Mouse (Mus musculus): ENCODE results near the gene Gm26661. TPM values are rescaled to one million over a fixed set of nuclear protein-coding genes. Genes with fewer than 3 reads are reported as not detected.

Gm26661 gene
- total and polyA plus RNA-seq, 3 experiments = not detected

DNA sequence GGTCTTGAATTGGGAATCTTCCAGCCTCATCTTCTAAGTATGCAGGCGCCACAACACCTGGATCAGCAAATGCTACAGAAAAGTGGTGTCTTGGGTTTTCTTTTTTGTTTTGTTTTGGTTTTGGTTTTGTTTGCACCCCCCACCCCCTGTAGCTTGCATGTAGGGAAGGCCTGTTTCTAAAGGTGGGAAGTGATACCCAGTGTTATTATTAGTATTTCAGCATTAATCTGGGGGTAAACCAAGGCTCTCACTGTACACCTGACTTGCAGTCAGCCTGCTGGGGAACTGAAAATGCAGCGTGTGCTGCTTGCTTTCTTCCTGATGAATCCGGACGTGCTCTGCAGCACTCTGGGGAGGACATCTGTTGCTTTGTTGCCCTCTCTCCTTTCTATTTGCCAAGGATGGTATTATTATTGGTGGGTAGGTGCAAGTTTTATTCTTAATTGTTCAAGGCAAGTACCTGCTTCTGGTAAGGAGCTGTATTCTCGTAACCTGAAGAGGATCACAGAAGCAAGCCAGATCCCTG, 47.2 kb downstream of the Gm26661 start:
- no peaks in the 10 kb centered on the region for H3K36me3 ChIP-seq (ENCODE audit: control insufficient read depth in 1 of 2, insufficient read depth in 2 of 2, low read length in 2 of 2)
- DNase-seq (ENCODE audit: low read depth, low spot score) = no peak
- no peaks in the 10 kb centered on the region for H3K4me1 ChIP-seq (ENCODE audit: control insufficient read depth in 1 of 2, insufficient read depth in 2 of 2, low read length in 2 of 2)
- H3K79me2 ChIP-seq (ENCODE audit: control insufficient read depth, insufficient read depth, low read length, poor library complexity) = no peaks in the 10 kb centered on the region
- H3K4me3 ChIP-seq (ENCODE audit: control insufficient read depth in 1 of 2, insufficient read depth in 1 of 2, low read depth in 2 of 2, low read length in 2 of 2) = no peak overlapping the region
- no peak for TF ChIP-seq ZMIZ1 (IDR thresholded peaks at IDR 0.05; ENCODE audit: low read depth, low read length)
- no peak for TF ChIP-seq ELF1 (IDR thresholded peaks at IDR 0.05; ENCODE audit: low read depth, low read length)
- TF ChIP-seq SIN3A (IDR thresholded peaks at IDR 0.05; ENCODE audit: low read length) = no peak
- no peak for TF ChIP-seq MYC (IDR thresholded peaks at IDR 0.05; ENCODE audit: low read depth, low read length)
- TF ChIP-seq MAFK (IDR thresholded peaks at IDR 0.05; ENCODE audit: borderline replicate concordance, low read depth, low read length) = no peak
- TF ChIP-seq TBP (IDR thresholded peaks at IDR 0.05; ENCODE audit: low read depth, low read length) = no peak
- no peak for TF ChIP-seq MYB (IDR thresholded peaks at IDR 0.05; ENCODE audit: low read depth, low read length)
- TF ChIP-seq KAT2A (conservative IDR thresholded peaks at IDR 0.05; ENCODE audit: low read depth, low read length) = no peak
- no peak for TF ChIP-seq NELFE (IDR thresholded peaks at IDR 0.05; ENCODE audit: low read depth, low read length)
- no peak for TF ChIP-seq E2F4 (IDR thresholded peaks at IDR 0.05; ENCODE audit: borderline replicate concordance, low read depth, low read length)
- TF ChIP-seq USF2 (IDR thresholded peaks at IDR 0.05; ENCODE audit: borderline replicate concordance in 1 of 2, insufficient read depth in 1 of 2, low read depth in 1 of 2, low read length in 2 of 2) = no peak
- no peak for TF ChIP-seq RAD21 (IDR thresholded peaks at IDR 0.05; ENCODE audit: low read depth, low read length)
- no peak for TF ChIP-seq TCF12 (IDR thresholded peaks at IDR 0.05; ENCODE audit: low read depth, low read length)
- TF ChIP-seq ZC3H11A (IDR thresholded peaks at IDR 0.05; ENCODE audit: low read depth, low read length) = no peak
- no peak for TF ChIP-seq ETS1 (IDR thresholded peaks at IDR 0.05; ENCODE audit: low read depth, low read length)
- TF ChIP-seq MXI1 (IDR thresholded peaks at IDR 0.05; ENCODE audit: low read depth, low read length) = no peak
- TF ChIP-seq UBTF (IDR thresholded peaks at IDR 0.05; ENCODE audit: borderline replicate concordance, insufficient read depth, low read depth, low read length) = no peak
- H3K27ac ChIP-seq (ENCODE audit: control insufficient read depth, low read depth, low read length) = no peak overlapping the region
- no peaks in the 10 kb centered on the region; a peak in 1 of 4 replicates for H3K27me3 ChIP-seq (ENCODE audit: control insufficient read depth in 1 of 2, insufficient read depth in 2 of 2, low read length in 2 of 2)
- H3K9me3 ChIP-seq (replicated peaks; ENCODE audit: insufficient read depth, low read length) = no peaks in the 10 kb centered on the region
- no peak overlapping the region for H3K9ac ChIP-seq (ENCODE audit: control insufficient read depth, low read depth, low read length, poor library complexity, severe bottlenecking)

DNA sequence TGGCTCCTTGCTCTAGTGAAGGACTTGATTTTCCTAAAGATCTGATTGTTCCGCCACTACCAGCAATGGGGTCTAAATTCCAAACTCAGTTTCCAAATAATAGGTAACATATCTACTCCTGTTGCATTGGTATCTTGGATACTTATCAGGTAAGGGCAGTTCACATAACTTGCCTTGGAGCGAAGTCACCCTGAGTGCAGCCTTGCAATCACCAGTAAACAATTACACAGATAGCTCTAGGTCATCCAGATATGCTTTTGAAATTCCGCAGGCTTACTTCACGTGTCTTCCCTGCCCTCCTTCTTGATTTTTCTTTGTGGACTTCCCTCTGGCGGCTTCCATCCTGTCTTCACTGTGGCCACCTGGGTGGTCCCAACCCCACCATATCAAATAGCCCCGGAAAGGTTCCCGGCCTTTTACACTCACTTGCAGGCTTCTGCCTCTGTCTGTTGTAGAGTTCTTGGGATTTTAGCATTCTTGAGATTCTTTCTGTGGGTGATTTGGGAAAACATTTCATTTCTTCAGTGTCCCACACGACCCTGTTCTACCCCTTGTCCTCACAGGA, 48.6 kb downstream of the Gm26661 start:
- no peaks in the 10 kb centered on the region for H3K9me3 ChIP-seq (replicated peaks; ENCODE audit: insufficient read depth, low read length)
- TF ChIP-seq USF1 (IDR thresholded peaks at IDR 0.05; ENCODE audit: low read depth, low read length) = no peak
- TF ChIP-seq CHD1 (IDR thresholded peaks at IDR 0.05; ENCODE audit: low read depth, low read length) = no peak
- TF ChIP-seq ETS1 (IDR thresholded peaks at IDR 0.05; ENCODE audit: low read depth, low read length) = no peak
- no peak for TF ChIP-seq ELF1 (IDR thresholded peaks at IDR 0.05; ENCODE audit: low read depth, low read length)
- no peak for TF ChIP-seq MAFK (IDR thresholded peaks at IDR 0.05; ENCODE audit: borderline replicate concordance, low read depth, low read length)
- TF ChIP-seq POLR2AphosphoS5 (IDR thresholded peaks at IDR 0.05; ENCODE audit: borderline replicate concordance, low read depth, low read length) = no peak
- no peak for TF ChIP-seq RAD21 (IDR thresholded peaks at IDR 0.05; ENCODE audit: low read depth, low read length)
- TF ChIP-seq JUND (IDR thresholded peaks at IDR 0.05; ENCODE audit: low read depth, low read length) = no peak
- no peak for TF ChIP-seq TAL1 (IDR thresholded peaks at IDR 0.05; ENCODE audit: low read length)
- TF ChIP-seq CHD2 (IDR thresholded peaks at IDR 0.05; ENCODE audit: low read length) = no peak
- TF ChIP-seq TCF12 (IDR thresholded peaks at IDR 0.05; ENCODE audit: low read depth, low read length) = no peak
- no peak for TF ChIP-seq USF2 (IDR thresholded peaks at IDR 0.05; ENCODE audit: borderline replicate concordance in 1 of 2, insufficient read depth in 1 of 2, low read depth in 1 of 2, low read length in 2 of 2)
- no peak for TF ChIP-seq MAZ (IDR thresholded peaks at IDR 0.05; ENCODE audit: low read depth, low read length)
- TF ChIP-seq MAX (IDR thresholded peaks at IDR 0.05; ENCODE audit: low read length) = no peak
- TF ChIP-seq EP300 (IDR thresholded peaks at IDR 0.05; ENCODE audit: low read depth in 1 of 2, low read length in 2 of 2) = no peak
- H3K9ac ChIP-seq (ENCODE audit: control insufficient read depth, low read depth, low read length, poor library complexity, severe bottlenecking) = no peak overlapping the region
- no peaks in the 10 kb centered on the region for H3K4me1 ChIP-seq (ENCODE audit: control insufficient read depth in 1 of 2, insufficient read depth in 2 of 2, low read length in 2 of 2)
- no peak for DNase-seq (ENCODE audit: low read depth, low spot score)
- no peaks in the 10 kb centered on the region for H3K79me2 ChIP-seq (ENCODE audit: control insufficient read depth, insufficient read depth, low read length, poor library complexity)
- H3K27me3 ChIP-seq (ENCODE audit: control insufficient read depth in 1 of 2, insufficient read depth in 2 of 2, low read length in 2 of 2) = no peaks in the 10 kb centered on the region; a peak in 1 of 4 replicates
- H3K27ac ChIP-seq (ENCODE audit: control insufficient read depth, low read depth, low read length) = no peak overlapping the region
- no peaks in the 10 kb centered on the region for H3K36me3 ChIP-seq (ENCODE audit: control insufficient read depth in 1 of 2, insufficient read depth in 2 of 2, low read length in 2 of 2)
- no peak overlapping the region for H3K4me3 ChIP-seq (ENCODE audit: control insufficient read depth in 1 of 2, insufficient read depth in 1 of 2, low read depth in 2 of 2, low read length in 2 of 2)
